Mouse (Mus musculus) midbrain, embryonic 11.5 days (tissue): ENCODE data around the gene Nos1. TPM values are rescaled to one million over a fixed set of nuclear protein-coding genes. Genes with fewer than 3 reads are reported as not detected.

Experiments
- ATAC-seq: fragments of 200-750 bp; cut with Nextera tagmentation; 2 replicates; pipeline ENCODE4 v1.8.0; 2017; ENCODE audit warnings: moderate TSS enrichment, moderate library complexity; ENCODE audit not compliant: low FRiP score
- DNase-seq: peaks from one replicate; pipeline ENCODE4 v3.0.0; 2015; ENCODE audit warnings: low spot score; ENCODE audit errors: missing footprints
- H3K27ac ChIP-seq: fragments of 300-500 bp; sonication (generic); 2 replicates; pipeline ENCODE4 v1.5.1; 2014; ENCODE audit warnings: low read depth, low read length
- H3K27me3 ChIP-seq: fragments of 300-500 bp; sonication (generic); 2 replicates; pipeline ENCODE4 v1.6.1; 2014; ENCODE audit warnings: mild to moderate bottlenecking, low read length, moderate library complexity, mixed read lengths; ENCODE audit not compliant: control insufficient read depth, insufficient read depth
- H3K36me3 ChIP-seq: fragments of 300-500 bp; sonication (generic); 2 replicates; pipeline ENCODE4 v1.6.1; 2014; ENCODE audit warnings: mild to moderate bottlenecking, low read length, moderate library complexity, mixed read lengths; ENCODE audit not compliant: control insufficient read depth, insufficient read depth
- H3K4me1 ChIP-seq: fragments of 300-500 bp; sonication (generic); 2 replicates; pipeline ENCODE4 v1.6.1; 2014; ENCODE audit warnings: low read length; ENCODE audit not compliant: control insufficient read depth, insufficient read depth
- H3K4me2 ChIP-seq: fragments of 300-500 bp; sonication (generic); 2 replicates; pipeline ENCODE4 v1.6.1; 2014; ENCODE audit warnings: mild to moderate bottlenecking, moderate library complexity
- H3K4me3 ChIP-seq: fragments of 300-500 bp; sonication (generic); 2 replicates; pipeline ENCODE4 v1.5.1; 2014; ENCODE audit warnings: low read depth, low read length
- H3K9ac ChIP-seq: fragments of 300-500 bp; sonication (generic); 2 replicates; pipeline ENCODE4 v1.6.1; 2014; ENCODE audit warnings: low read length
- H3K9me3 ChIP-seq: fragments of 300-500 bp; sonication (generic); 2 replicates; pipeline ENCODE4 v1.6.1; 2016; ENCODE audit warnings: low read length; ENCODE audit not compliant: control insufficient read depth
- WGBS: fragments of 180-500 bp; shearing (Covaris S2); extraction: QIAGEN DNeasy Blood & Tissue Kit; methylation state at CpG from one replicate; pipeline ENCODE4 v1.1.7; 2014; 5-methylcytosine and 5-hydroxymethylcytosine counted together
- polyA plus RNA-seq: library from polyadenylated mRNA; unstranded; fragments of >200 nt; fragmentation: Nextera tagmentation; extraction: Ambion mirVana; gene quantifications from 2 replicates; pipeline ENCODE4 v1.2.1, GENCODE M21; 2014

The Nos1 gene
- polyA plus RNA-seq, result 0.22 and 0.30 TPM in 2 replicates

- H3K4me2 ChIP-seq, result no peak within 1 kb of the TSS
- no peak within 1 kb of the TSS for H3K9ac ChIP-seq
- H3K27ac ChIP-seq, result no peak within 1 kb of the TSS
- H3K4me3 ChIP-seq, result no peak within 1 kb of the TSS
- DNase-seq, result peak; percentile 51
- H3K27me3 ChIP-seq, result no peaks in the 10 kb centered on the region
- no peaks in the 10 kb centered on the region for H3K4me1 ChIP-seq
- H3K36me3 ChIP-seq, result no peaks in the 10 kb centered on the region
- no peak for ATAC-seq
- no peaks in the 10 kb centered on the region for H3K9me3 ChIP-seq
- 25% methylated on average over 9 of the region's 10 CpGs for WGBS
Measured at GRCm38 (mm10) chr5:117780681-117781080, at the start of gene Nos1. TSS of gene Nos1 (plus strand) at chr5:117781032.

- Histone ChIP-seq H3K4me2 (no peak overlapping the region), H3K4me3 (no peak overlapping the region), H3K36me3 (no peaks in the 10 kb centered on the region), H3K27ac (no peak overlapping the region), H3K27me3 (no peaks in the 10 kb centered on the region), H3K4me1 (peaks cover 6% of the 10 kb centered on the region), H3K9ac (no peak overlapping the region), H3K9me3 (no peaks in the 10 kb centered on the region)
- ATAC-seq (no peak), DNase-seq (no peak)
- 60% methylated on average over 6 of the region's 6 CpGs for WGBS
Measured at GRCm38 (mm10) chr5:117731311-117731710, 49.5 kb upstream of the Nos1 start.

- Histone ChIP-seq H3K9ac (no peak overlapping the region), H3K4me2 (no peak overlapping the region), H3K27me3 (no peaks in the 10 kb centered on the region), H3K4me1 (no peaks in the 10 kb centered on the region), H3K9me3 (no peaks in the 10 kb centered on the region), H3K4me3 (no peak overlapping the region), H3K27ac (no peak overlapping the region), H3K36me3 (no peaks in the 10 kb centered on the region)
- WGBS, result 85% methylated on average over 11 of the region's 11 CpGs
- ATAC-seq, result no peak
- DNase-seq, result no peak
Measured at GRCm38 (mm10) chr5:117744654-117745178, 36.1 kb upstream of the Nos1 start.

- Histone ChIP-seq H3K9me3 (no peaks in the 10 kb centered on the region), H3K27me3 (no peaks in the 10 kb centered on the region), H3K4me3 (no peak overlapping the region), H3K9ac (no peak overlapping the region), H3K27ac (no peak overlapping the region), H3K4me1 (no peaks in the 10 kb centered on the region), H3K4me2 (no peak overlapping the region), H3K36me3 (no peaks in the 10 kb centered on the region)
- DNase-seq (no peak), ATAC-seq (no peak)
- 31% methylated on average over 5 of the region's 5 CpGs for whole genome bisulfite sequencing
Measured at GRCm38 (mm10) chr5:117749353-117749752, 31.5 kb upstream of the Nos1 start.

- Histone ChIP-seq H3K9ac (no peak overlapping the region), H3K9me3 (no peaks in the 10 kb centered on the region; the same call in 1 of the 2 replicates), H3K36me3 (no peaks in the 10 kb centered on the region), H3K4me1 (0 out of 2 replicates have a peak, but pooled peaks cover 2% of the 10 kb centered on the region), H3K27me3 (no peaks in the 10 kb centered on the region), H3K4me2 (no peak overlapping the region), H3K4me3 (no peak overlapping the region), H3K27ac (no peak overlapping the region)
- DNase-seq (no peak), ATAC-seq (no peak)
- 20% methylated on average over 12 of the region's 12 CpGs for WGBS
Measured at GRCm38 (mm10) chr5:117757696-117758482, 22.9 kb upstream of the Nos1 start.

GRCm38 (mm10) chr5:117761181-117761832 is 19.5 kb upstream of the Nos1 start:
- 76% methylated on average over 9 of the region's 9 CpGs for WGBS
- H3K9ac ChIP-seq, result no peak overlapping the region
- ATAC-seq, result no peak
- H3K9me3 ChIP-seq, result no peaks in the 10 kb centered on the region; the same call in 1 of the 2 replicates
- no peaks in the 10 kb centered on the region for H3K36me3 ChIP-seq
- no peak overlapping the region for H3K4me3 ChIP-seq
- H3K4me1 ChIP-seq, result 0 out of 2 replicates have a peak, but pooled peaks cover 2% of the 10 kb centered on the region
- H3K4me2 ChIP-seq, result no peak overlapping the region
- DNase-seq, result no peak
- H3K27ac ChIP-seq, result no peak overlapping the region
- H3K27me3 ChIP-seq, result no peaks in the 10 kb centered on the region

GRCm38 (mm10) chr5:117764496-117764895 is 16.3 kb upstream of the Nos1 start:
- no peak for ATAC-seq
- H3K4me3 ChIP-seq, result no peak overlapping the region
- H3K36me3 ChIP-seq, result no peaks in the 10 kb centered on the region
- no peak overlapping the region for H3K9ac ChIP-seq
- WGBS, result 83% methylated on average over 9 of the region's 9 CpGs
- no peaks in the 10 kb centered on the region for H3K4me1 ChIP-seq
- H3K4me2 ChIP-seq, result no peak overlapping the region
- DNase-seq, result no peak
- H3K27ac ChIP-seq, result no peak overlapping the region
- no peaks in the 10 kb centered on the region for H3K27me3 ChIP-seq
- H3K9me3 ChIP-seq, result no peaks in the 10 kb centered on the region; the same call in 1 of the 2 replicates

GRCm38 (mm10) chr5:117779175-117779574 is 1.7 kb upstream of the Nos1 start:
- Histone ChIP-seq H3K9me3 (no peaks in the 10 kb centered on the region), H3K27ac (no peak overlapping the region), H3K9ac (no peak overlapping the region), H3K4me3 (no peak overlapping the region), H3K4me2 (no peak overlapping the region), H3K27me3 (no peaks in the 10 kb centered on the region), H3K4me1 (no peaks in the 10 kb centered on the region), H3K36me3 (no peaks in the 10 kb centered on the region)
- 70% methylated on average over 11 of the region's 11 CpGs for WGBS
- DNase-seq, result peak; percentile 77
- no peak for ATAC-seq

- Histone ChIP-seq H3K36me3 (no peaks in the 10 kb centered on the region), H3K27me3 (no peaks in the 10 kb centered on the region), H3K4me1 (no peaks in the 10 kb centered on the region), H3K27ac (no peak overlapping the region), H3K9ac (no peak overlapping the region), H3K9me3 (no peaks in the 10 kb centered on the region), H3K4me2 (no peak overlapping the region), H3K4me3 (no peak overlapping the region)
- DNase-seq (peak; percentile 81), ATAC-seq (no peak)
- 68% methylated on average over 6 of the region's 6 CpGs for WGBS
Measured at GRCm38 (mm10) chr5:117781178-117781577, 346 bp downstream of the Nos1 start.
